Mouse (Mus musculus): ENCODE results near the gene Aox1. TPM values are rescaled to one million over a fixed set of nuclear protein-coding genes. Genes with fewer than 3 reads are reported as not detected.

The Aox1 gene
- polyA plus RNA-seq, 1 experiment from 2014 or later, result 0.47 TPM

GRCm38 (mm10) chr1:58080446-58080845 lies 50.7 kb downstream of the Aox1 start:
- WGBS, result 79% methylated on average over 4 of the region's 4 CpGs

GRCm38 (mm10) chr1:58081356-58081755 lies 51.6 kb downstream of the Aox1 start:
- 71% methylated on average over 5 of the region's 5 CpGs for WGBS

More at GRCm38 (mm10) chr1:58080446-58080845, 50.7 kb downstream of the Aox1 start:
- Histone ChIP-seq H3K9me3 (replicated peaks) (no peaks in the 10 kb centered on the region), H3K27me3 (no peaks in the 10 kb centered on the region), H3K4me1 (no peaks in the 10 kb centered on the region), H3K27ac (replicated peaks) (no peak overlapping the region), H3K36me3 (no peaks in the 10 kb centered on the region), H3K9ac (no peak overlapping the region), H3K4me2 (replicated peaks) (no peak overlapping the region), H3K4me3 (replicated peaks) (no peak overlapping the region)
- ATAC-seq (ENCODE audit: insufficient number of reproducible peaks, low FRiP score, low TSS enrichment, low read depth), result no peak

GRCm38 (mm10) chr1:58089316-58089715 lies 59.6 kb downstream of the Aox1 start:
- no peak overlapping the region for H3K9ac ChIP-seq
- 56% methylated on average over 5 of the region's 5 CpGs for WGBS
- no peak overlapping the region for H3K4me3 ChIP-seq (replicated peaks)
- no peak overlapping the region for H3K4me2 ChIP-seq (replicated peaks)
- no peaks in the 10 kb centered on the region for H3K9me3 ChIP-seq (replicated peaks)
- H3K4me1 ChIP-seq, result peaks cover 5% of the 10 kb centered on the region; the same call in 1 of the 2 replicates
- H3K27ac ChIP-seq (replicated peaks), result no peak overlapping the region
- no peaks in the 10 kb centered on the region for H3K36me3 ChIP-seq
- no peak for ATAC-seq (ENCODE audit: insufficient number of reproducible peaks, low FRiP score, low TSS enrichment, low read depth)
- no peaks in the 10 kb centered on the region for H3K27me3 ChIP-seq

More at GRCm38 (mm10) chr1:58081356-58081755, 51.6 kb downstream of the Aox1 start:
- no peaks in the 10 kb centered on the region for H3K36me3 ChIP-seq
- H3K27ac ChIP-seq (replicated peaks), result no peak overlapping the region
- H3K4me1 ChIP-seq, result no peaks in the 10 kb centered on the region
- H3K4me2 ChIP-seq (replicated peaks), result no peak overlapping the region
- no peak overlapping the region for H3K9ac ChIP-seq
- H3K9me3 ChIP-seq (replicated peaks), result no peaks in the 10 kb centered on the region
- no peak overlapping the region for H3K4me3 ChIP-seq (replicated peaks)
- no peaks in the 10 kb centered on the region for H3K27me3 ChIP-seq
- no peak for ATAC-seq (ENCODE audit: insufficient number of reproducible peaks, low FRiP score, low TSS enrichment, low read depth)

- no peak overlapping the region for H3K4me3 ChIP-seq (replicated peaks)
- 74% methylated on average over 4 of the region's 4 CpGs for WGBS
- no peak for ATAC-seq (ENCODE audit: insufficient number of reproducible peaks, low FRiP score, low TSS enrichment, low read depth)
- H3K9ac ChIP-seq, result no peak overlapping the region
- H3K36me3 ChIP-seq, result no peaks in the 10 kb centered on the region
- H3K4me1 ChIP-seq, result peaks cover 5% of the 10 kb centered on the region; the same call in 1 of the 2 replicates
- H3K27ac ChIP-seq (replicated peaks), result no peak overlapping the region
- no peaks in the 10 kb centered on the region for H3K9me3 ChIP-seq (replicated peaks)
- no peak overlapping the region for H3K4me2 ChIP-seq (replicated peaks)
- no peaks in the 10 kb centered on the region for H3K27me3 ChIP-seq
Observed at GRCm38 (mm10) chr1:58090191-58090590, 60.5 kb downstream of the Aox1 start.

- Histone ChIP-seq H3K36me3 (no peaks in the 10 kb centered on the region), H3K9me3 (replicated peaks) (no peaks in the 10 kb centered on the region), H3K27ac (replicated peaks) (no peak overlapping the region), H3K4me3 (replicated peaks) (no peak overlapping the region), H3K27me3 (no peaks in the 10 kb centered on the region), H3K9ac (no peak overlapping the region), H3K4me1 (peaks cover 5% of the 10 kb centered on the region; the same call in 1 of the 2 replicates), H3K4me2 (replicated peaks) (no peak overlapping the region)
- 72% methylated on average over 3 of the region's 3 CpGs for WGBS
- no peak for ATAC-seq (ENCODE audit: insufficient number of reproducible peaks, low FRiP score, low TSS enrichment, low read depth)
Observed at GRCm38 (mm10) chr1:58091213-58091612, 61.5 kb downstream of the Aox1 start.

- Histone ChIP-seq H3K4me3 (replicated peaks) (no peak overlapping the region), H3K27me3 (no peaks in the 10 kb centered on the region), H3K9me3 (replicated peaks) (no peaks in the 10 kb centered on the region), H3K4me1 (peaks cover 5% of the 10 kb centered on the region; the same call in 1 of the 2 replicates), H3K9ac (no peak overlapping the region), H3K36me3 (no peaks in the 10 kb centered on the region), H3K27ac (replicated peaks) (no peak overlapping the region), H3K4me2 (replicated peaks) (no peak overlapping the region)
- WGBS, result 81% methylated on average over 2 of the region's 2 CpGs
- no peak for ATAC-seq (ENCODE audit: insufficient number of reproducible peaks, low FRiP score, low TSS enrichment, low read depth)
Observed at GRCm38 (mm10) chr1:58091992-58092560, 62.3 kb downstream of the Aox1 start.

GRCm38 (mm10) chr1:58097338-58097737 lies 67.6 kb downstream of the Aox1 start:
- Histone ChIP-seq H3K4me3 (replicated peaks) (no peak overlapping the region), H3K4me1 (no peaks in the 10 kb centered on the region), H3K9ac (no peak overlapping the region), H3K27me3 (no peaks in the 10 kb centered on the region), H3K36me3 (no peaks in the 10 kb centered on the region), H3K4me2 (replicated peaks) (no peak overlapping the region), H3K27ac (replicated peaks) (no peak overlapping the region), H3K9me3 (replicated peaks) (no peaks in the 10 kb centered on the region)
- 84% methylated on average over 6 of the region's 6 CpGs for WGBS
- ATAC-seq (ENCODE audit: insufficient number of reproducible peaks, low FRiP score, low TSS enrichment, low read depth), result no peak

GRCm38 (mm10) chr1:58099119-58099518 lies 69.4 kb downstream of the Aox1 start:
- no peak for ATAC-seq (ENCODE audit: insufficient number of reproducible peaks, low FRiP score, low TSS enrichment, low read depth)
- Histone ChIP-seq H3K36me3 (no peaks in the 10 kb centered on the region), H3K27ac (replicated peaks) (no peak overlapping the region), H3K4me3 (replicated peaks) (no peak overlapping the region), H3K9me3 (replicated peaks) (no peaks in the 10 kb centered on the region), H3K4me2 (replicated peaks) (no peak overlapping the region), H3K9ac (no peak overlapping the region), H3K27me3 (no peaks in the 10 kb centered on the region), H3K4me1 (no peaks in the 10 kb centered on the region)

- no peak overlapping the region for H3K4me3 ChIP-seq (replicated peaks)
- H3K36me3 ChIP-seq, result no peaks in the 10 kb centered on the region
- no peak overlapping the region for H3K27ac ChIP-seq (replicated peaks)
- ATAC-seq (ENCODE audit: insufficient number of reproducible peaks, low FRiP score, low TSS enrichment, low read depth), result no peak
- H3K9ac ChIP-seq, result no peak overlapping the region
- H3K4me1 ChIP-seq, result no peaks in the 10 kb centered on the region
- H3K4me2 ChIP-seq (replicated peaks), result no peak overlapping the region
- 53% methylated on average over 2 of the region's 2 CpGs for WGBS
- H3K9me3 ChIP-seq (replicated peaks), result no peaks in the 10 kb centered on the region
- H3K27me3 ChIP-seq, result no peaks in the 10 kb centered on the region
Observed at GRCm38 (mm10) chr1:58101531-58102146, 71.9 kb downstream of the Aox1 start.

- Histone ChIP-seq H3K27ac (replicated peaks) (no peak overlapping the region), H3K36me3 (no peaks in the 10 kb centered on the region), H3K4me2 (replicated peaks) (no peak overlapping the region), H3K9me3 (replicated peaks) (no peaks in the 10 kb centered on the region), H3K4me3 (replicated peaks) (no peak overlapping the region), H3K9ac (no peak overlapping the region), H3K4me1 (no peaks in the 10 kb centered on the region), H3K27me3 (no peaks in the 10 kb centered on the region)
- 57% methylated on average over 7 of the region's 7 CpGs for WGBS
- ATAC-seq (ENCODE audit: insufficient number of reproducible peaks, low FRiP score, low TSS enrichment, low read depth), result no peak
Observed at GRCm38 (mm10) chr1:58102494-58102893, 72.8 kb downstream of the Aox1 start.

- H3K27me3 ChIP-seq, result no peaks in the 10 kb centered on the region
Observed at GRCm38 (mm10) chr1:58105685-58106084, 76.0 kb downstream of the Aox1 start.

GRCm38 (mm10) chr1:58107066-58107465 lies 77.3 kb downstream of the Aox1 start:
- WGBS, result 82% methylated on average over 2 of the region's 2 CpGs

More at GRCm38 (mm10) chr1:58105685-58106084, 76.0 kb downstream of the Aox1 start:
- Histone ChIP-seq H3K9me3 (replicated peaks) (no peaks in the 10 kb centered on the region), H3K36me3 (no peaks in the 10 kb centered on the region), H3K9ac (no peak overlapping the region), H3K4me3 (replicated peaks) (no peak overlapping the region), H3K4me2 (replicated peaks) (no peak overlapping the region), H3K27ac (replicated peaks) (no peak overlapping the region), H3K4me1 (no peaks in the 10 kb centered on the region)
- 89% methylated on average over 6 of the region's 6 CpGs for WGBS
- ATAC-seq (ENCODE audit: insufficient number of reproducible peaks, low FRiP score, low TSS enrichment, low read depth), result no peak

More at GRCm38 (mm10) chr1:58107066-58107465, 77.3 kb downstream of the Aox1 start:
- Histone ChIP-seq H3K4me1 (no peaks in the 10 kb centered on the region), H3K4me2 (replicated peaks) (no peak overlapping the region), H3K9me3 (replicated peaks) (no peaks in the 10 kb centered on the region), H3K27ac (replicated peaks) (no peak overlapping the region), H3K36me3 (no peaks in the 10 kb centered on the region), H3K9ac (no peak overlapping the region), H3K4me3 (replicated peaks) (no peak overlapping the region), H3K27me3 (no peaks in the 10 kb centered on the region)
- no peak for ATAC-seq (ENCODE audit: insufficient number of reproducible peaks, low FRiP score, low TSS enrichment, low read depth)
